Mouse (Mus musculus): ENCODE measurements around the gene Olfr522. TPM values are rescaled to one million over a fixed set of nuclear protein-coding genes. Genes with fewer than 3 reads are reported as not detected.
"Not testable (repeated sequence)": the region's sequence is repeated elsewhere in the genome, so short reads cannot be mapped to it uniquely, and the experiment has no call there.

The Olfr522 gene
- polyA plus RNA-seq, 1 experiment from 2014 or later, result not detected

- Histone ChIP-seq H3K4me1 (replicated peaks) (peaks cover 5% of the 10 kb centered on the region; the same call in 1 of the 2 replicates), H3K4me2 (replicated peaks) (peak overlapping the region; percentile 53), H3K9me3 (no peaks in the 10 kb centered on the region), H3K27ac (no peak overlapping the region), H3K9ac (peak overlapping the region; percentile 22), H3K27me3 (replicated peaks) (peaks cover 37% of the 10 kb centered on the region), H3K4me3 (replicated peaks) (peak overlapping the region; percentile 24), H3K36me3 (no peaks in the 10 kb centered on the region)
- peak; percentile 53; the same call in 1 of the 2 replicates for ATAC-seq
- WGBS, result 7% methylated on average over 28 of the region's 28 CpGs
Observed at GRCm38 (mm10) chr7:140153383-140153782, 11.2 kb downstream of the Olfr522 start.

- no peak for ATAC-seq
- no peak overlapping the region for H3K9ac ChIP-seq
- no peak overlapping the region for H3K4me3 ChIP-seq (replicated peaks)
- H3K4me1 ChIP-seq (replicated peaks), result no peaks in the 10 kb centered on the region
- 0 out of 2 replicates have a peak, but pooled peaks cover 4% of the 10 kb centered on the region for H3K36me3 ChIP-seq
- H3K27me3 ChIP-seq (replicated peaks), result no peaks in the 10 kb centered on the region
- H3K9me3 ChIP-seq, result no peaks in the 10 kb centered on the region
- no peak overlapping the region for H3K27ac ChIP-seq
- 86% methylated on average over 4 of the region's 4 CpGs for WGBS
- H3K4me2 ChIP-seq (replicated peaks), result no peak overlapping the region
Observed at GRCm38 (mm10) chr7:140144550-140144949, 20.0 kb downstream of the Olfr522 start.

- no peaks in the 10 kb centered on the region for H3K9me3 ChIP-seq
- no peaks in the 10 kb centered on the region for H3K4me1 ChIP-seq (replicated peaks)
- no peak overlapping the region for H3K27ac ChIP-seq
- H3K9ac ChIP-seq, result no peak overlapping the region
- no peak overlapping the region for H3K4me2 ChIP-seq (replicated peaks)
- no peaks in the 10 kb centered on the region for H3K36me3 ChIP-seq
- ATAC-seq, result no peak
- no peaks in the 10 kb centered on the region for H3K27me3 ChIP-seq (replicated peaks)
- WGBS, result 4% methylated on average over 14 of the region's 14 CpGs
- no peak overlapping the region for H3K4me3 ChIP-seq (replicated peaks)
Observed at GRCm38 (mm10) chr7:140141350-140141749, 23.2 kb downstream of the Olfr522 start.

- Histone ChIP-seq H3K27ac (peak overlapping the region; percentile 81), H3K4me3 (replicated peaks) (peak overlapping the region; percentile 81), H3K27me3 (replicated peaks) (no peaks in the 10 kb centered on the region), H3K9ac (peak overlapping the region; percentile 90), H3K9me3 (no peaks in the 10 kb centered on the region), H3K36me3 (peaks cover 3% of the 10 kb centered on the region; the same call in 1 of the 2 replicates), H3K4me1 (replicated peaks) (no peaks in the 10 kb centered on the region), H3K4me2 (replicated peaks) (peak overlapping the region; percentile 86)
- under 1% methylated on average over 8 of the region's 8 CpGs for WGBS
- no peak for ATAC-seq
Observed at GRCm38 (mm10) chr7:140138021-140138310, 26.6 kb downstream of the Olfr522 start.

GRCm38 (mm10) chr7:140137135-140138020 lies 27.2 kb downstream of the Olfr522 start, which contains the start of gene Mtg1:
Gene Mtg1, plus strand, starts transcription at chr7:140137564.
- Histone ChIP-seq H3K4me1 (replicated peaks) (no peaks in the 10 kb centered on the region), H3K9me3 (no peaks in the 10 kb centered on the region), H3K9ac (peak within 1 kb of the TSS; percentile 90), H3K36me3 (peaks cover 5% of the 10 kb centered on the region; the same call in 1 of the 2 replicates), H3K4me3 (replicated peaks) (peak within 1 kb of the TSS; percentile 81), H3K27me3 (replicated peaks) (no peaks in the 10 kb centered on the region), H3K4me2 (replicated peaks) (peak within 1 kb of the TSS; percentile 86), H3K27ac (peak within 1 kb of the TSS; percentile 81)
- WGBS, result 2% methylated on average over 39 of the region's 39 CpGs
- peak; percentile 99 for ATAC-seq

- no peak for ATAC-seq
- no peak overlapping the region for H3K4me3 ChIP-seq (replicated peaks)
- H3K9me3 ChIP-seq, result no peaks in the 10 kb centered on the region
- WGBS, result 86% methylated on average over 5 of the region's 5 CpGs
- H3K4me2 ChIP-seq (replicated peaks), result no peak overlapping the region
- no peak overlapping the region for H3K9ac ChIP-seq
- peaks cover 5% of the 10 kb centered on the region; the same call in 1 of the 2 replicates for H3K36me3 ChIP-seq
- H3K4me1 ChIP-seq (replicated peaks), result no peaks in the 10 kb centered on the region
- no peak overlapping the region for H3K27ac ChIP-seq
- H3K27me3 ChIP-seq (replicated peaks), result no peaks in the 10 kb centered on the region
Observed at GRCm38 (mm10) chr7:140135106-140135770, 29.3 kb downstream of the Olfr522 start.

GRCm38 (mm10) chr7:140134033-140134432 lies 30.5 kb downstream of the Olfr522 start:
- H3K4me1 ChIP-seq (replicated peaks); H3K4me3 ChIP-seq (replicated peaks); H3K9me3 ChIP-seq; H3K27ac ChIP-seq; H3K27me3 ChIP-seq (replicated peaks); H3K36me3 ChIP-seq; H3K9ac ChIP-seq; ATAC-seq; H3K4me2 ChIP-seq (replicated peaks): not testable (repeated sequence)
- 81% methylated on average over 7 of the region's 7 CpGs for WGBS

- not testable (repeated sequence) for H3K4me3 ChIP-seq (replicated peaks); H3K27me3 ChIP-seq (replicated peaks); H3K27ac ChIP-seq; H3K4me2 ChIP-seq (replicated peaks); H3K9ac ChIP-seq; H3K36me3 ChIP-seq; H3K4me1 ChIP-seq (replicated peaks); H3K9me3 ChIP-seq; ATAC-seq
- 87% methylated on average over 7 of the region's 7 CpGs for WGBS
Observed at GRCm38 (mm10) chr7:140132184-140132583, 32.4 kb downstream of the Olfr522 start.

GRCm38 (mm10) chr7:140127911-140128310 lies 36.7 kb downstream of the Olfr522 start:
- H3K4me3 ChIP-seq (replicated peaks), result no peak overlapping the region
- H3K4me1 ChIP-seq (replicated peaks), result peaks cover 8% of the 10 kb centered on the region
- H3K27me3 ChIP-seq (replicated peaks), result no peaks in the 10 kb centered on the region
- WGBS, result 76% methylated on average over 2 of the region's 2 CpGs
- H3K9me3 ChIP-seq, result no peaks in the 10 kb centered on the region
- no peak overlapping the region for H3K9ac ChIP-seq
- no peak overlapping the region for H3K27ac ChIP-seq
- peaks cover 2% of the 10 kb centered on the region; the same call in 1 of the 2 replicates for H3K36me3 ChIP-seq
- no peak overlapping the region for H3K4me2 ChIP-seq (replicated peaks)
- ATAC-seq, result no peak

GRCm38 (mm10) chr7:140126934-140127333 lies 37.6 kb downstream of the Olfr522 start:
- Histone ChIP-seq H3K27me3 (replicated peaks) (no peaks in the 10 kb centered on the region), H3K27ac (no peak overlapping the region), H3K4me2 (replicated peaks) (peak overlapping the region; percentile 51), H3K4me3 (replicated peaks) (peak overlapping the region; percentile 12; the same call in 1 of the 2 replicates), H3K4me1 (replicated peaks) (peaks cover 8% of the 10 kb centered on the region), H3K36me3 (no peaks in the 10 kb centered on the region), H3K9ac (no peak overlapping the region), H3K9me3 (no peaks in the 10 kb centered on the region)
- 75% methylated on average over 3 of the region's 3 CpGs for WGBS
- no peak for ATAC-seq

GRCm38 (mm10) chr7:140126022-140126350 lies 38.6 kb downstream of the Olfr522 start:
- Histone ChIP-seq H3K4me1 (replicated peaks) (peaks cover 8% of the 10 kb centered on the region), H3K9me3 (no peaks in the 10 kb centered on the region), H3K36me3 (no peaks in the 10 kb centered on the region), H3K4me2 (replicated peaks) (peak overlapping the region; percentile 73), H3K4me3 (replicated peaks) (peak overlapping the region; percentile 72), H3K27me3 (replicated peaks) (no peaks in the 10 kb centered on the region), H3K27ac (peak overlapping the region; percentile 62), H3K9ac (peak overlapping the region; percentile 90)
- peak; percentile 52 for ATAC-seq
- WGBS, result 3% methylated on average over 5 of the region's 5 CpGs

- Histone ChIP-seq H3K9me3 (no peaks in the 10 kb centered on the region), H3K36me3 (no peaks in the 10 kb centered on the region), H3K4me3 (replicated peaks) (peak overlapping the region; percentile 72), H3K27ac (peak overlapping the region; percentile 62), H3K27me3 (replicated peaks) (no peaks in the 10 kb centered on the region), H3K4me1 (replicated peaks) (peaks cover 8% of the 10 kb centered on the region), H3K4me2 (replicated peaks) (peak overlapping the region; percentile 73), H3K9ac (peak overlapping the region; percentile 90)
- peak; percentile 97 for ATAC-seq
- 1% methylated on average over 40 of the region's 40 CpGs for WGBS
Observed at GRCm38 (mm10) chr7:140125278-140126021, 39.1 kb downstream of the Olfr522 start.

Measured in intestine, embryonic 15.5 days (tissue).